Mouse (Mus musculus): Measurements from ENCODE around the gene Treml2.

The Treml2 gene

DNA sequence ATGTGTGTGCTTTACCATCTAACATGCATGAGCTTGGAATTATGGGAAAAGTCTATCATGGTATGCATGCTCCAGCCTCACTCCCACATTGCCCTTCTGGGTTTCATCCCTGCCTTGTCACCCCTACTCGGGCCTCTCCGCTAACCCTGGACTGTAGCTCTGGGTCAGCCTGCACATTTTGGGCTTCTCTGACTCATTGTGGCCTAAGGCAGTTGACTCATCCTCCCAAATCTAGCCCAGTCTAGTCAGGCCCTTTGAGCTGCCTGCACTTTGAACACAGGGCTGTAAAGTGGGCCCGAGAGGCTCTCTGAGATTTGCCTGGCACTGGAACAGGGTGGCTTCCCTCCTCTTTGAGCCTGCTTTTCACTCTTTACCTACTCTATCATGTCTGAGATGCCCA, 56.5 kb downstream of the Treml2 start:
- no peak for DNase-seq

- no peak for DNase-seq
Measured at GRCm38 (mm10) chr17:48357892-48358291, 58.6 kb downstream of the Treml2 start.

DNA sequence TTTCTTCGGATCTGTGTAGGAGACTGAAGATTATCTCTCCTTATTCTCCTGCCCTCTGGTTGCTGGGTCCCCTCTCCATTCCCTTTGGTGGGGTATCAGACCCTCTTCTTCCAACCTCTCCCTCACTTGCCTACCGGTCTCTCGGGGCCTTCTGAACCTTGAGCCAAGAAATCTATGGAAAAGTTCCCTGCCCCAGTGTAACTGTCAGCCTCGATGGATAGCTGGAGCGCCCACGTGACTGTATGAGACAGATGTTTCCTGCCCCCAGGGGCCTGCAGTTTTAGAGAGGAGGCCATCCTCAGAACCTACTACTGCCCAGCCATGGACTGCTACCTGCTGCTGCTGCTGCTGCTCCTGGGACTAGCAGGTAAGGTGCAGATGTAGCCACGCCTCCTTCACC, 60.3 kb downstream of the Treml2 start, which contains the start of gene Treml1:
TSS of gene Treml1 (plus strand) at position 301 of the 400 bp plus-strand sequence.
- DNase-seq = no peak

DNA sequence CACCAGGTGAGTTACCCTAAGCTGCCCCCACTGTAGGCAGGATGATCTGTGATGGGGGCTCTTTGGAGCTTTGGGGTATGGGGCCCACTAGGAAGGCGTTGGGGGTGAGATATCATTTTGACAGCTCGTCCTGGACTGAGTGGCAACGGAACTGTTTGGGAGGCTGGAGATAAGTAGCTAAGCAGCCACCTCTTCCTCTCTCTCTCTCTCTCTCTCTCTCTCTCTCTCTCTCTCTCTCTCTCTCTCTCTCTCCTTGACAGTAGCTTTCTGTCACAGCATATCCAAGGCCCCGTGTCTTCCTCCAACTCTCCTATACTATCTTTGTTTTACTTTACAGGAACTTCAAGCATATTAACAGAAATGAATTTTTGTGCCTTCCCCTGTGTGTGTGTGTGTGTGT, 61.2 kb downstream of the Treml2 start:
- no peak for DNase-seq

All from kidney, postnatal 10 days (tissue).